Mouse (Mus musculus) B cell, adult 2 months (primary cell): ENCODE results near the gene Ccm2.

ENCODE experiments used
- DNase-seq, 2 experiments: peaks; one replicate each; pipeline ENCODE4 v3.0.0; 2022

Gene Ccm2

GRCm38 (mm10) chr11:6605491-6606399, 59.1 kb downstream of the Ccm2 start, which contains the start of gene Nacad:
Nacad (minus strand) TSS chr11:6606053.
- peak; percentile 33 to 36 for DNase-seq

- DNase-seq = no peak
Observed at GRCm38 (mm10) chr11:6615250-6616205, 68.8 kb downstream of the Ccm2 start.

GRCm38 (mm10) chr11:6623704-6624103, 77.0 kb downstream of the Ccm2 start:
- DNase-seq = no peak

- no peak for DNase-seq
Observed at GRCm38 (mm10) chr11:6624619-6625382, 78.1 kb downstream of the Ccm2 start.

- DNase-seq = peak; percentile 91 to 94
Observed at GRCm38 (mm10) chr11:6625478-6626387, 79.0 kb downstream of the Ccm2 start, which contains the start of gene Tbrg4. Tbrg4 (minus strand) TSS chr11:6626067.

- no peak for DNase-seq
Observed at GRCm38 (mm10) chr11:6626388-6626772, 79.7 kb downstream of the Ccm2 start.

GRCm38 (mm10) chr11:6627731-6628130, 81.0 kb downstream of the Ccm2 start:
- DNase-seq = peak; percentile 57 to 65

- peak; percentile 77 to 78 for DNase-seq
Observed at GRCm38 (mm10) chr11:6628568-6628967, 81.9 kb downstream of the Ccm2 start.

GRCm38 (mm10) chr11:6629655-6630054, 83.0 kb downstream of the Ccm2 start:
- peak; percentile 69 to 73 for DNase-seq

- peak; percentile 59 to 61 for DNase-seq
Observed at GRCm38 (mm10) chr11:6636150-6636549, 89.5 kb downstream of the Ccm2 start.

GRCm38 (mm10) chr11:6638537-6638936, 91.8 kb downstream of the Ccm2 start, which contains the start of gene Wap:
Wap (minus strand) TSS chr11:6638637.
- no peak for DNase-seq

- no peak for DNase-seq
Observed at GRCm38 (mm10) chr11:6639072-6639471, 92.4 kb downstream of the Ccm2 start.

- DNase-seq = no peak
Observed at GRCm38 (mm10) chr11:6644566-6644965, 97.9 kb downstream of the Ccm2 start.
